Mouse (Mus musculus) heart, embryonic 15.5 days (tissue): Measurements from ENCODE around the gene Gm17727. TPM values are rescaled to one million over a fixed set of nuclear protein-coding genes. Genes with fewer than 3 reads are reported as not detected.
"Not testable (repeated sequence)": the region's sequence is repeated elsewhere in the genome, so short reads cannot be mapped to it uniquely, and the experiment has no call there.

Source experiments
- ATAC-seq: fragments of 200-750 bp; cut with Nextera tagmentation; replicated peaks from 2 replicates; pipeline ENCODE4 v1.8.0; 2017; ENCODE audit warnings: low read depth, moderate TSS enrichment; ENCODE audit not compliant: insufficient number of reproducible peaks, insufficient read depth, low FRiP score
- H3K27ac ChIP-seq: fragments of 300-500 bp; sonication (generic); 2 replicates; pipeline ENCODE4 v1.5.1; 2015; ENCODE audit warnings: mild to moderate bottlenecking, inconsistent platforms
- H3K27me3 ChIP-seq: fragments of 300-500 bp; sonication (generic); 2 replicates; pipeline ENCODE4 v1.6.1; 2015; ENCODE audit warnings: inconsistent platforms
- H3K36me3 ChIP-seq: fragments of 300-500 bp; sonication (generic); 2 replicates; pipeline ENCODE4 v1.6.1; 2015; ENCODE audit warnings: mild to moderate bottlenecking, inconsistent platforms
- H3K4me1 ChIP-seq: fragments of 300-500 bp; sonication (generic); replicated peaks from 2 replicates; pipeline ENCODE4 v1.6.1; 2015; ENCODE audit warnings: inconsistent platforms
- H3K4me2 ChIP-seq: fragments of 300-500 bp; sonication (generic); 2 replicates; pipeline ENCODE4 v1.6.1; 2015; ENCODE audit warnings: inconsistent platforms, mild to moderate bottlenecking, moderate library complexity
- H3K4me3 ChIP-seq: fragments of 300-500 bp; sonication (generic); 2 replicates; pipeline ENCODE4 v1.5.1; 2015; ENCODE audit warnings: mild to moderate bottlenecking, inconsistent platforms
- H3K9ac ChIP-seq: fragments of 300-500 bp; sonication (generic); 2 replicates; pipeline ENCODE4 v1.6.1; 2015; ENCODE audit warnings: mild to moderate bottlenecking, inconsistent platforms
- H3K9me3 ChIP-seq: fragments of 300-500 bp; sonication (generic); replicated peaks from 2 replicates; pipeline ENCODE4 v1.6.1; 2016; ENCODE audit warnings: inconsistent platforms
- WGBS: fragments of 180-500 bp; shearing (Covaris S2); methylation state at CpG from one replicate; pipeline ENCODE4 v1.1.7; 2015; ENCODE audit warnings: mixed read lengths; 5-methylcytosine and 5-hydroxymethylcytosine counted together
- polyA plus RNA-seq: library from polyadenylated mRNA; unstranded; fragments of >200 nt; fragmentation: Nextera tagmentation; extraction: Ambion mirVana; gene quantifications from 2 replicates; pipeline ENCODE4 v1.2.1, GENCODE M21; 2015

Gm17727 gene
- not detected in 2 replicates for polyA plus RNA-seq

DNA sequence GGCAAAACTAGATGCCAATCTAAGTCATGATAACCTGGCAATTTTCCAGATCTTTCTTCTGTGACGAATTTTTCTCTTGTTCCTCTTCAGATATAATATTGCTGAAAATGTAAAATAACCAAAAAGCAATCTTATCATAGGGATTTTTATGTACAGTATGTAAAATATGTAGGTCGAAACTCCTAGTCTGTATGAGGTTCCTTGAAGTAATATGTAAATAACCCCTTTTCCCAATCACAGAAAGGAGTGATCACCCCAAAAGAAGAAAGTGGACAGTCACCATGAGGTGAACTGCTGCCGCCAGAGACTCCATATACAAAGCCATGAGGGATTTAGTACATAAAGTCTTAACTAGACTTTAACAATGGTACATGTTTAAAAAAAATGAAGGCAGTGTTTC lies at the start of gene Gm17727:
Gene Gm17727, minus strand, starts transcription at position 101 of the 400 bp plus-strand sequence.
- Histone ChIP-seq H3K9me3 (0 out of 2 replicates have a peak, but pooled peaks cover 5% of the 10 kb centered on the region), H3K27me3 (no peaks in the 10 kb centered on the region), H3K36me3 (no peaks in the 10 kb centered on the region), H3K4me2 (no peak within 1 kb of the TSS), H3K9ac (no peak within 1 kb of the TSS), H3K4me3 (no peak within 1 kb of the TSS), H3K4me1 (no peaks in the 10 kb centered on the region), H3K27ac (no peak within 1 kb of the TSS)
- WGBS = 52% methylated on average over 3 of the region's 3 CpGs
- ATAC-seq = no peak

DNA sequence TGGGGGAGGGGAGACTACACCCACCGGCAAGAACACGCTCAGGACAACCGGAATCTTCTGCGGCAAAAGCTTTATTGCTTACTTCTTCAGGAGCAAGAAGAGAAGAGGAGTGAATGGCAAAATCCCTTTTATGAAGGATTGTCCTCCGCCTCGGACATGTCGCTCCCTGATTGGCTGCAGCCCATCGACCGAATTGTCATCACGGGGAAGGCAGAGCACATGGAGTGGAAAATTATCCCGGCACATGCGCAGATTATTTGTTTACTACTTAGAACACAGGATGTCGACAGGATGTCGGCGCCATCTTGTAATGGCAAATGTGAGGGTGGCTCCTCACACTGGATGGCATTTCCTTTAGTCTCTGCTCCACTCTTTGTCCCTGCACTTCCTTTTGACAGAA lies 40.0 kb upstream of the Gm17727 start:
- not testable (repeated sequence) for H3K27me3 ChIP-seq, H3K36me3 ChIP-seq, H3K9me3 ChIP-seq, H3K4me1 ChIP-seq, H3K4me2 ChIP-seq, H3K27ac ChIP-seq, H3K4me3 ChIP-seq, ATAC-seq, H3K9ac ChIP-seq
- WGBS = 85% methylated on average over 15 of the region's 15 CpGs

DNA sequence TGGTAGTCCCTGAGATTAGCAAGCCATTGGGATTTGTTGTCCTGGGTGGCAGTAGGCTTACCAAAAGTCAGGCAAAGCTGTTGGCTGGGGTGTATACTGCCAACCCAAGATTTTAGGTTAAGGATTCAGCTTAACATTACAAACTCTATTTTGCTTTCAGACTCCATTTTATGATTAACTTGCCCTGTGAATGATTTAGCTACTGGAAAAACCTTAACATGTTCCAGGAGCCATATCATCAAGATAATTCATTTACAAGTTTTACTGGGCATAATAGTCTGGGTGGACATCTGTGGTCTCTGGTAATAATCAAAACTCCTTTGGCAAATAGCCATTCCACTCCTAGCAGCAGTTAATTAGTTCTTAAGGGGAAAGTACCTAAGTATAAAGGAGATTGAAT lies 20.2 kb upstream of the Gm17727 start:
- Histone ChIP-seq H3K27me3 (no peaks in the 10 kb centered on the region), H3K9ac (no peak overlapping the region), H3K27ac (no peak overlapping the region), H3K36me3 (no peaks in the 10 kb centered on the region), H3K4me1 (no peaks in the 10 kb centered on the region), H3K9me3 (no peaks in the 10 kb centered on the region), H3K4me3 (no peak overlapping the region), H3K4me2 (no peak overlapping the region)
- no peak for ATAC-seq

DNA sequence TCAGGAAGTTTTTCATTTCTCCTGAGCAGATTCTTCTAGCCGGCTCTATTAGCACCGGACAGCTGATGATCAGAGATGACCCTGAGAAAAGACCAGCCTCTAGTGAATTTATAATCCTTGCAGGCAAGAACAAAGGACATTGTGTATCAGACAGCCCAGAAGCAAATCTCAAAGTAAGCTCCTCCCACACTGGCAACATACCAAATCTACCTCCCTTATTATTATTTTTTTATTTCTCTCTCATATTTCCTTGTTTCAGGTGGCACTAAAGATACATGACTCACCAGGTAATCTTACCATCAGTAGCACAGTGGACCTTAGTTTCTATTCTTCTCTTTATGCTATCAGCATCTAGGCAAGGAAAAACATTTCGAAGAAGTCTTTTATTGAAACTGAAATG lies 12.1 kb upstream of the Gm17727 start, which contains the start of the genes Gm27235 and D730048I06Rik:
Gene Gm27235, minus strand, starts transcription at position 101 of the 400 bp plus-strand sequence.
Gene D730048I06Rik, minus strand, starts transcription at position 112 of the 400 bp plus-strand sequence.
- no peak within 1 kb of the TSS for H3K9ac ChIP-seq
- no peak within 1 kb of the TSS for H3K27ac ChIP-seq
- H3K4me2 ChIP-seq = no peak within 1 kb of the TSS
- H3K27me3 ChIP-seq = no peaks in the 10 kb centered on the region
- H3K36me3 ChIP-seq = no peaks in the 10 kb centered on the region
- no peaks in the 10 kb centered on the region for H3K9me3 ChIP-seq
- 81% methylated on average over 3 of the region's 3 CpGs for WGBS
- H3K4me3 ChIP-seq = no peak within 1 kb of the TSS
- ATAC-seq = no peak
- no peaks in the 10 kb centered on the region for H3K4me1 ChIP-seq

DNA sequence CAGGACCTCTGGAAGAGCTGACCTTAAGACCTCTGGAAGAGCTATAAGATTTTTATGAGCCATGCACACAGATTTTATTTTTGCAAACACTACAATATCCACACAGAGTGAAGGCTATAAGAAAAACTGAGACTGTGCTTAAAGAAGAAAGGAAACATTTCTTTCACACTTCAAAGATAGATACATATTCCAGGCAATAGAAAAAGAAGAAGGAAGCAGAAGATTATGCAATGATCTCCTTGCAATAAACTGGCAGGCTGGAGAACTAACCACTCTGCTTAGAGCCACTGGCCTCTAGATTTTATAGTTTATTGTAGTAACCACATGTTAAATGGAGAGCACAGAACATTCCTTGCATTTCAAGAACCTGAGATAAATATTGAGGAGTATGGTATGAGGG lies 21.1 kb downstream of the Gm17727 start:
- no peak overlapping the region for H3K9ac ChIP-seq
- no peak overlapping the region for H3K27ac ChIP-seq
- H3K27me3 ChIP-seq = no peaks in the 10 kb centered on the region
- no peak overlapping the region for H3K4me3 ChIP-seq
- H3K4me1 ChIP-seq = no peaks in the 10 kb centered on the region
- no peaks in the 10 kb centered on the region for H3K36me3 ChIP-seq
- H3K4me2 ChIP-seq = no peak overlapping the region
- H3K9me3 ChIP-seq = no peaks in the 10 kb centered on the region
- no peak for ATAC-seq

DNA sequence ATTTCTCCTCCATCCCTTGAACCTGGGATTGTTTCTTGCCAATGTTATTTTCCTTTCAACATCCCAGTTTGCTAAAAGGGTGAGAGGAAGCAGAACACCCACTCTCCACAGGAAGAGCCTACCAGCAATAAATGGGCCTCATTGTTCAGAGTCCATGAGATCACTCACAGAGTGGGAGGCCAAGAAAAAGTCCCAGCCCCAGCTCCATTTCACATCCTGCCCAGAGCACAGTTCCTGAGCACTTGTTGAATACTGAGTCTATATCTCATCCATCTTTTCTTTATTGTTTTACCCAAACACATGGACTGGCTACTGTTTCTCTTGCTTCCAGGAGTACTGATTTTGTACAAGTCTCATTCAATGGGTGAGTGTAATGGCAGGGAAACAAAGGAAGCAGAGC lies 37.2 kb downstream of the Gm17727 start, which contains the start of gene Gm17677:
Gene Gm17677, plus strand, starts transcription at position 301 of the 400 bp plus-strand sequence.
- H3K36me3 ChIP-seq = no peaks in the 10 kb centered on the region
- H3K4me1 ChIP-seq = no peaks in the 10 kb centered on the region
- no peak within 1 kb of the TSS for H3K4me3 ChIP-seq
- H3K27me3 ChIP-seq = no peaks in the 10 kb centered on the region
- no peak for ATAC-seq
- no peak within 1 kb of the TSS for H3K4me2 ChIP-seq
- no peak within 1 kb of the TSS for H3K9ac ChIP-seq
- H3K9me3 ChIP-seq = no peaks in the 10 kb centered on the region
- H3K27ac ChIP-seq = no peak within 1 kb of the TSS

Other genes starting within 250 kb of the Gm17727 start
- gene Ddx25, start 219.6 kb downstream of the Gm17727 start, polyA plus RNA-seq = 0.69 and 0.91 TPM in 2 replicates
- 11.1 and 12.1 TPM in 2 replicates for gene Pus3, start 219.5 kb downstream of the Gm17727 start, polyA plus RNA-seq
- 0.23 and 0.39 TPM in 2 replicates for gene Pate2, start 207.8 kb downstream of the Gm17727 start, polyA plus RNA-seq
- gene Hyls1, start 207.7 kb downstream of the Gm17727 start, polyA plus RNA-seq = 13.6 and 15.3 TPM in 2 replicates
- gene Pate4, start 166.2 kb downstream of the Gm17727 start, polyA plus RNA-seq = not detected in 2 replicates
- not detected in 2 replicates for gene Pate3, start 129.9 kb downstream of the Gm17727 start, polyA plus RNA-seq
- not detected in 2 replicates for gene Pate1, start 90.7 kb downstream of the Gm17727 start, polyA plus RNA-seq
- gene Gm17677, start 37.1 kb downstream of the Gm17727 start, polyA plus RNA-seq = not detected in 2 replicates
- not detected in 2 replicates for gene Gm27235, start 12.0 kb upstream of the Gm17727 start, polyA plus RNA-seq
- gene D730048I06Rik, start 12.0 kb upstream of the Gm17727 start, polyA plus RNA-seq = not detected in 2 replicates
- not detected in 2 replicates for gene 9230110F15Rik, start 66.0 kb upstream of the Gm17727 start, polyA plus RNA-seq
- not detected in 2 replicates for gene 9230113P08Rik, start 130.3 kb upstream of the Gm17727 start, polyA plus RNA-seq